Mouse (Mus musculus): ENCODE results near the gene Slc25a48.

Slc25a48 gene

DNA sequence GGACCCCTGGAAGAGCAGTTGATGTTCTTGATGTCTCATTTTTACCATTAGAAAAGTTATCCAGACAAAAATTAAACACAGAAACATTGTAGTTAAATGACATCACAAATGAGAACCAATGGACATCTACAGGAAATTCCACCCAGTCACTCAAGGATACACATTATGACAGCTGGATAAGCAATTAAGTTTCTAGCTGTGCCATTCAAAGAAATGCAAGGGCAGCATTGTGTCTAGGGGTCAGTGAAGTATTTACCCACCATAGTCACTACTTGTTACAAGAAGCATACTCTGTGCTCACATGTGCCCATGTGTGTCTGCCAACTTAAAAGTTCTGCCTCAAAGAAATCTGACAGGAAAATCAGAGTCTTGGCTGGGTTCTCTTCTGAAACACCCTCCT lies 75.4 kb downstream of the Slc25a48 start:
- DNase-seq (ENCODE audit: low spot score): no peak

DNA sequence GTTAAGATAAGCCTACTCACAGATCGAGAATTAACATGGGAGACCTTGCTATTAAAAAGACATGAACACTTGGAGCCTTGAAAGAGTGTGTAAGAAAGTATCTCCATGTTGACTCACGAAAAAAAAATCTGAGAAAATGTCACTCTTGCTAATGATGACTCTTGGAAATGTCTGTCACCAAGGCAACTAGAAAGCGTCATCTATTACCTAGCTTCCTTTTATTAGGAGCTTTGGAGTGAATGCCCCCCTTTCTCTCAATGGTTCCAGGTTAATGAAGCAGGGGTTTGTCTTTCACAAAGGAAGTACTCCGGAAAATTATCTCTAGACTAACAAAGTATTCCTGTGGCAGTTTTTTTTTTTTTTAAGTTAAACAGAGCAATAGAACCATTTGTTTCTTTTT lies 78.2 kb downstream of the Slc25a48 start:
- DNase-seq (ENCODE audit: low spot score): no peak

DNA sequence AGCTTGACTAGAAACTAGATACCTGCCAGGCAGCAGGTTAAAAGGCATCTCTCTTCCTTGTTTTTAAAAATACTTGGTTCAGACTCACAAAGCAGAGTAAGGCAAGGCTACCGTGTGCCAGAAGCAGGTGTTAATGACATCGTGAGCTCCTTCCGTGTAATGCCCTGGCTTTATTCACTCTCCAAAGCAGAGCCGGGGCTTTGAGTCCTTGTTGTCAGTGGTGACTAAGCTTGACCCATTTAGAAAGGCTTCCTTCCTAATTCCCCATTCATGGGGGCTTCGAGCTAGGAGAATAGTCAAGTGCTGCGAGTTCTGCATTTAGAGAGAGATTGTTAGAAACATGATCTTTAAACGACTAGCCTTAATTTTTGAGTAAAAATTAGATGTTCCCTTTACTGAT lies 78.7 kb downstream of the Slc25a48 start:
- no peak for DNase-seq (ENCODE audit: low spot score)

DNA sequence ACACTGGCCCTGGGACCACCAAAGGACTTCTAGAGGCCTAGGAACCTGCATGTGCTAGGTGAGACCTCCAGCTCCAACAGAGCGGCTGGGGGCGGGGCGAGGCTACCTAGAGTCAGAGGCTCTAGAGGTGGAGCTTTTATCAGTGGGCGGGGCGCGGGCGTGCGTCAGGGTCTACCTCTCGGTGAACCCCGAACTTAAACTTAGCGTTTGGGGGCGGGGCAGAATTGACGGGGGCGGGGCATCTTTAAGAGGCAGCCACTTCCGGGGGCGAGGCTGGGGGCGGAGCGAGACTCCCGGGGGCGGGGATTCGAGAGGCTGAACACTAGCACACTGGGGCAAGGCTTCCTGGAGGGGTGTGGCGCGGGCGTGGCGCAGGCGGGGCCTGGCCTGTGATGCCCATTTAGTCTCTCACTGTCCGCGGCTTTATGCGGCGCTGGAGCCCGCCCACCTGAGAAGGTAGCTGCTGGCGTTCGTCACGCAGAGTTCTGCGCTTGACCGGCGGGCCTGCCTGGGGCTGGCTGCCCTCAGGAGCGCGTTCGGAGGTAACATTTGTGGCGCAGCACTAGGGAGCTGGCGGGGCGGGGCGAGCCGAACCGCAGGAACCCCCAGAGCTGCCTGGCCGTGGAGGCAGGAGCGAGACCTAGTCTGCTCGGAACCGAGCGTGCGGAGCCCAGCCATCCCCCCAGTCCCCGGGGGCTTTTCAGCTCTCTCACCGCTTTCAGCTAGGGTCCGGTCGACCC lies 84.1 kb downstream of the Slc25a48 start, which contains the start of gene Fbxl21:
TSS of gene Fbxl21 (plus strand) at position 392 of the 740 bp plus-strand sequence.
- DNase-seq (ENCODE audit: low spot score): peak; percentile 67

DNA sequence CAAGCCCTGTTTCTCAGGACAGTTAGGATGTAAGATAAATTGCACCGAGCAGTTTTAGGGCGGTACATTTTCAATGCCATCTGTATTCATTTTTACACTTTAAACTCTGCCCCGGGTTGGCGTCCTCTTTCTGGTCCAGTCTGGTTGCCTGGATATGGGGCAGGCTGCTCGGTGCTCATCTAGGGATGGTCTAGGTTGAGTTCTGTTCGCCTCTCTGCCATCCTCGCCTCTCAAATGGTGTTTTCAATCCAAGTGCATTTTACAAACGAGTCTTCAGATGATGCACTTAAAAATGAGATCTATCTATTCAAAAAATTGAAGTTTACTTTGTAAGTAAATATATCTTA lies 84.6 kb downstream of the Slc25a48 start:
- DNase-seq (ENCODE audit: low spot score): no peak

Data from adipocyte (in vitro differentiated cells).